Mouse (Mus musculus): ENCODE data around the gene Vmn1r208. TPM values are rescaled to one million over a fixed set of nuclear protein-coding genes. Genes with fewer than 3 reads are reported as not detected.
"Not testable (repeated sequence)": the region's sequence is repeated elsewhere in the genome, so short reads cannot be mapped to it uniquely, and the experiment has no call there.

Vmn1r208 gene
- total RNA-seq (2014; fragmentation: Nextera tagmentation) (not detected in 2 replicates), total RNA-seq (2017) (0.17 and 0.22 TPM in 2 replicates), polyA plus RNA-seq (2012) (not detected in 2 replicates)

DNA sequence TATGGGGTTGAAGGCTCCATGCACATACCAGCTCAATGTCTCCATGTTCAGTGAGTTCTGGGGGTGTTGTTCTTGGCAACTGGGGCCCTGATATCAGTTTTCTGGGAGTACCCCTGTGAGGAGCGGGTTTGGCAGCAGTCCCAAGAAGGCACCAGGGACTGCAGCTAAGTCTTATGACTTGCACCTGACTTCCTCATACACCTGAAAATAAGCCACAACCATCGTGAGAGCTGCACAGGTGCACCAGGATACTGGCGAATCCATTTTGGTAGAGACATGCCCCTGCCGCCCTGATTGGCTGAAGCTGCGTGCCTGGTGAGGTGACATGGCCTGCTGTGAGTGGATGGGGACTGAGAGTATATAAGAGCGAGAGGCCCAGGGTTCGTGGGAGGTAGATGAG, at the start of gene Vmn1r208:
TSS of gene Vmn1r208 (minus strand) at position 101 of the 400 bp plus-strand sequence.
- not testable (repeated sequence) for H3K4me3 ChIP-seq (ENCODE audit: low read depth, low read length); DNase-seq (ENCODE audit: low spot score); ATAC-seq (ENCODE audit: extremely low read depth, insufficient number of reproducible peaks, low FRiP score, poor library complexity, severe bottlenecking); H3K9me3 ChIP-seq (replicated peaks); H3K36me3 ChIP-seq (replicated peaks); H3K27me3 ChIP-seq (ENCODE audit: insufficient read depth, low read length); H3K4me1 ChIP-seq (ENCODE audit: insufficient read depth, low read depth, low read length)

DNA sequence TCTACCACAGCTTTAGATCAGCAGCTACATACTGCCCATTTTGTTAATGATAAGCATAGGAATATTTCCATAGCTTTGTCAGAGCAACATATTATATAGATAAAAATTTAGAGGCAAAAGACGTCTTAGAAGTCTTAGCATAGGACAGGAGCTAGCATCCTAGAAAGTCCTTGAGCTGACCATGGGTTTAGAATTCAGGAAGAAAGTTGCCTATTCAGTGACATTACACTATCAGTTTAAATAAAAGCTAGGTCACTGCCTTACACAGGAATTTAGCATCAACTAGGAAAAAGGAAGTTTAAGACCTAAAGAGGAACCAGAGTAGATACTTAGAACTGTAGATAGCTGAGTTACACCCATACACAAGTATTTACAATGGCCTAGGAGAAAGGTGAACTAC, 44.4 kb upstream of the Vmn1r208 start:
- ATAC-seq (ENCODE audit: extremely low read depth, insufficient number of reproducible peaks, low FRiP score, poor library complexity, severe bottlenecking); H3K9me3 ChIP-seq (replicated peaks); H3K4me3 ChIP-seq (ENCODE audit: low read depth, low read length); H3K36me3 ChIP-seq (replicated peaks); H3K4me1 ChIP-seq (ENCODE audit: insufficient read depth, low read depth, low read length); DNase-seq (ENCODE audit: low spot score); H3K27me3 ChIP-seq (ENCODE audit: insufficient read depth, low read length): not testable (repeated sequence)

DNA sequence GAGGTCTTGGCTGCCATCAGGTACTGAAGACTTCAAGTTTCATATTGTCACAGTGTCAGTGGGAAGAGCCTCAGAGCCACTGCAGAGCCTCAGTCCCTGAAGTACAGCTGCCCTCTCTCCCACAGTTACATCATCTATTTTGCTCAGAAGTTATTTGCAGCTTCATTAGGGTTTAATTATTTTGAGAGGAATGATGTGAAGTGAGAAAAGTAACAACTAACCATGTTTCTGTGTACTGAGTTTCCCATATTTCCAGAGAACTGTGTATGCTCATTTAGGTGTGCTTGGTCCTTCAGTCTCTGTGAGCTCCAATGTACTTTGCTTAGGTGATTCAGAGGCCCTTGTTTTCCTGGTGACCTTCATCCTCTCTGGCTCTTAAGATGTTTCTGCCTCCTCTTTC, 32.4 kb upstream of the Vmn1r208 start, which contains the start of gene Vmn1r209:
TSS of gene Vmn1r209 (minus strand) at position 101 of the 400 bp plus-strand sequence.
- not testable (repeated sequence) for H3K27me3 ChIP-seq (ENCODE audit: insufficient read depth, low read length); H3K9me3 ChIP-seq (replicated peaks); H3K4me1 ChIP-seq (ENCODE audit: insufficient read depth, low read depth, low read length); ATAC-seq (ENCODE audit: extremely low read depth, insufficient number of reproducible peaks, low FRiP score, poor library complexity, severe bottlenecking); H3K4me3 ChIP-seq (ENCODE audit: low read depth, low read length); H3K36me3 ChIP-seq (replicated peaks); DNase-seq (ENCODE audit: low spot score)

DNA sequence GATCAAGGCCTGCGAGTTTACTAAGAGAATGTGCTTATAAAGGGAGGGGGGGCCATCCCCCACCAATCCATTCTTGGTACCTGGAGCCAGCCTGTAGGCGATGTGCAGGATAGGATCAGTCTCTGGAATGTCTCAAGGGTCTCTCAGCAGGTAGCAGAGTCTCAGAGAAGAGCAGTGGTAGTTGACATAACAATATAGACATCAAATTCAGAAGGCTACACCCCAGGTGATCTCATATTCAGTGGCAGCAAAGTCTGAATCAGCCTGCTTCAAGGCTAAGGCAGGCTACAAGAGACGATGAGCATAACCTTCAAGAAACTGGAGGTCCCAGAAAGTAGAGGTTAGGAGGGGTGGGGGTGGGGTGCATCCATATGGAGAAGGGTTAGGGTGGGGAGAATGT, 10.9 kb upstream of the Vmn1r208 start:
- H3K4me3 ChIP-seq (ENCODE audit: low read depth, low read length); H3K36me3 ChIP-seq (replicated peaks); DNase-seq (ENCODE audit: low spot score); H3K9me3 ChIP-seq (replicated peaks); H3K4me1 ChIP-seq (ENCODE audit: insufficient read depth, low read depth, low read length); H3K27me3 ChIP-seq (ENCODE audit: insufficient read depth, low read length); ATAC-seq (ENCODE audit: extremely low read depth, insufficient number of reproducible peaks, low FRiP score, poor library complexity, severe bottlenecking): not testable (repeated sequence)

DNA sequence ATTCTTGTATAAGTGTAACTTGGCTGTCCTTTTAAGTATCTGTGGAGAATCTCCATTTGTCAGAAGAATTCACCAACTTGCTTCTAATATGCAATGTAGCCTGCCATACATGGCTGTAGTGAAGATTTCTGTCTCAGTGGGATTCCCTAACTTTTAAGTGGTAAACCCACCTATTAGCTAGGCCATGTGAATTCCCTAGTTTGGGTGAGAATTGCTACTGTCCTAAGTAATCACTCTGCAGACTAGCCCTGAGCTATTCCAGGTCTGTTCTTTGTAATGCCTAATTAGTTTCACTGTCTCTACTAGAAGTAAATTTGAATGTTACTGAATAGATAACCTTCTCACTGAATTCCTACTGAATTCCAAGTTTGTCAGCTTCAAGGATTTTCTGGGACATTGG, 7.0 kb upstream of the Vmn1r208 start:
- H3K4me3 ChIP-seq (ENCODE audit: low read depth, low read length); H3K9me3 ChIP-seq (replicated peaks); ATAC-seq (ENCODE audit: extremely low read depth, insufficient number of reproducible peaks, low FRiP score, poor library complexity, severe bottlenecking); H3K36me3 ChIP-seq (replicated peaks); H3K27me3 ChIP-seq (ENCODE audit: insufficient read depth, low read length); H3K4me1 ChIP-seq (ENCODE audit: insufficient read depth, low read depth, low read length); DNase-seq (ENCODE audit: low spot score): not testable (repeated sequence)

DNA sequence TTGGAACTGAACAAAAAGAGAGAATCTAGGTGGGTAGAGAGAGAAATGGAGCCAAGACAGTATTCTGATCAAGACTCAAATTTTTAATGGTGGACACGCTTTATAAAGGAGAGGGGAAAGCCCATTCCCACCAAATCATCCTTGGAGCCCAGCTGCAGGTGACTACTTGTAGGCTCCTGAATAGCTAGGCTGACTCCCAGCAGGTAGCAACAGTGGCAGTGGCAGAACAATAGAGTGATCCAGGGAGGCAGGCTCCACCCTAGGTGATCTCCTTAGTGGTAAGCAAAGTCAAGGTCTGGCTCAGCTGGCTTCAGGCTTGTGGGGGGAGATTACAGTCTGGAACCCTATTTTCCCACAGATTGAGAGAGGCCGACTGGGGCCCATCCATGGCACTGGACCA, 5.6 kb downstream of the Vmn1r208 start:
- not testable (repeated sequence) for ATAC-seq (ENCODE audit: extremely low read depth, insufficient number of reproducible peaks, low FRiP score, poor library complexity, severe bottlenecking); H3K4me1 ChIP-seq (ENCODE audit: insufficient read depth, low read depth, low read length); H3K36me3 ChIP-seq (replicated peaks); H3K9me3 ChIP-seq (replicated peaks); H3K4me3 ChIP-seq (ENCODE audit: low read depth, low read length); H3K27me3 ChIP-seq (ENCODE audit: insufficient read depth, low read length); DNase-seq (ENCODE audit: low spot score)

DNA sequence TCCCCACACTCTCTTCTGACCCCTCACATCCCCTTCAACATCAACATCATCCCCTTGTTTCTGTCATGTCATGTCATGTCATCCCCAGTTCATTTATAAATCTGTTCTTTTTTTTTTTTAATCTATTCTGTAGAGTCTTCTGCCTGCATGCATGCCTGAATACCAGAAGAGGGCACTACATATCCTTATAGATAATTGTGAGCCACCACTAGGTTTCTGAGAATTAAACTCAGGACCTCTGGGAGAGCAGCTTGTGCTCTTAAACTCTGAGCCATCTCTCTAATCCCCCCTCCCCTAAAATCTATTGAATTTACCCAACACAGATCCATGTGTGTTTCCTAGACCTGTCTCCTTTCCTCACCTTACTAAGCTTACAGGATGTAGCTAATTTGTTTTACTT, 29.7 kb downstream of the Vmn1r208 start:
- TF ChIP-seq TAL1 (conservative IDR thresholded peaks at IDR 0.05; ENCODE audit: low read depth, low read length) (no peak), CTCF (IDR thresholded peaks at IDR 0.05; ENCODE audit: low read depth, low read length) (no peak), GATA2 (IDR thresholded peaks at IDR 0.05; ENCODE audit: borderline replicate concordance, low read depth, low read length) (no peak), POLR2AphosphoS5 (IDR thresholded peaks at IDR 0.05; ENCODE audit: insufficient replicate concordance, low read depth, low read length) (no peak), GATA1 (IDR thresholded peaks at IDR 0.05; ENCODE audit: borderline replicate concordance, low read length) (no peak)
- H3K9me3 ChIP-seq (replicated peaks) = no peaks in the 10 kb centered on the region
- ATAC-seq (ENCODE audit: extremely low read depth, insufficient number of reproducible peaks, low FRiP score, poor library complexity, severe bottlenecking) = no peak
- no peak for DNase-seq (ENCODE audit: low spot score)
- no peak overlapping the region for H3K4me3 ChIP-seq (ENCODE audit: low read depth, low read length)
- no peaks in the 10 kb centered on the region for H3K36me3 ChIP-seq (replicated peaks)
- no peaks in the 10 kb centered on the region for H3K4me1 ChIP-seq (ENCODE audit: insufficient read depth, low read depth, low read length)
- H3K27me3 ChIP-seq (ENCODE audit: insufficient read depth, low read length) = no peaks in the 10 kb centered on the region

DNA sequence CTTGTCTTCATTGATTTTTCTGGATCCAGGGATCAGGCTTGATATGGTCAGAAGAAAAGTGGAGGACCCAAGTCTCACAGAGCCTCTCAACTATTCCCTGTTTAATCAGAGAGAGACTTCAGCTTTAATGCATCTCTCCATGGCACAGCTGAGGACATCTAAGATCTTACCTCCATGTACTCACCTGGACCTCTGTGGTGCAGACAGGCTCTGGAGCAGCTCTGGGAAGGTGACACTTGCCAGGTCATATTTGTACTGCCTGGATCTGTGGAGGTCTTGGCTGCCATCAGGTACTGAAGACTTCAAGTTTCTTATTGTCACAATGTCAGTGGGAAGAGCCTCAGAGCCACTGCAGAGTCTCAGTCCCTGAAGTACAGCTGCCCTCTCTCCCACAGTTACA, 47.7 kb downstream of the Vmn1r208 start, which contains the start of gene Vmn1r207-ps:
TSS of gene Vmn1r207-ps (minus strand) at position 101 of the 400 bp plus-strand sequence.
- not testable (repeated sequence) for H3K9me3 ChIP-seq (replicated peaks); H3K4me1 ChIP-seq (ENCODE audit: insufficient read depth, low read depth, low read length); DNase-seq (ENCODE audit: low spot score); H3K27me3 ChIP-seq (ENCODE audit: insufficient read depth, low read length); H3K36me3 ChIP-seq (replicated peaks); H3K4me3 ChIP-seq (ENCODE audit: low read depth, low read length); ATAC-seq (ENCODE audit: extremely low read depth, insufficient number of reproducible peaks, low FRiP score, poor library complexity, severe bottlenecking)

Other genes with a start within 250 kb of the Vmn1r208 start
- gene Vmn1r204, start 224.2 kb downstream of the Vmn1r208 start, total RNA-seq (2014; fragmentation: Nextera tagmentation) = not detected in 2 replicates
- gene Vmn1r204, start 224.2 kb downstream of the Vmn1r208 start, total RNA-seq (2017) = 0.12 and 0.22 TPM in 2 replicates
- not detected in 2 replicates for gene Vmn1r204, start 224.2 kb downstream of the Vmn1r208 start, polyA plus RNA-seq (2012)
- gene Vmn1r205, start 184.4 kb downstream of the Vmn1r208 start, total RNA-seq (2014; fragmentation: Nextera tagmentation) = not detected in 2 replicates
- 0.11 TPM in 1 of 2 replicates, not detected in the other for gene Vmn1r205, start 184.4 kb downstream of the Vmn1r208 start, total RNA-seq (2017)
- not detected in 2 replicates for gene Vmn1r205, start 184.4 kb downstream of the Vmn1r208 start, polyA plus RNA-seq (2012)
- not detected in 2 replicates for gene Vmn1r206, start 153.1 kb downstream of the Vmn1r208 start, total RNA-seq (2014; fragmentation: Nextera tagmentation)
- 0.11 TPM in 1 of 2 replicates, not detected in the other for gene Vmn1r206, start 153.1 kb downstream of the Vmn1r208 start, total RNA-seq (2017)
- gene Vmn1r206, start 153.1 kb downstream of the Vmn1r208 start, polyA plus RNA-seq (2012) = not detected in 2 replicates
- gene Vmn1r207-ps, start 47.8 kb downstream of the Vmn1r208 start, total RNA-seq (2014; fragmentation: Nextera tagmentation) = not detected in 2 replicates
- 0.06 and 0.22 TPM in 2 replicates for gene Vmn1r207-ps, start 47.8 kb downstream of the Vmn1r208 start, total RNA-seq (2017)
- gene Vmn1r207-ps, start 47.8 kb downstream of the Vmn1r208 start, polyA plus RNA-seq (2012) = not detected in 2 replicates
- not detected in 2 replicates for gene Vmn1r209, start 32.3 kb upstream of the Vmn1r208 start, total RNA-seq (2014; fragmentation: Nextera tagmentation)
- gene Vmn1r209, start 32.3 kb upstream of the Vmn1r208 start, total RNA-seq (2017) = 0.06 and 0.22 TPM in 2 replicates
- gene Vmn1r209, start 32.3 kb upstream of the Vmn1r208 start, polyA plus RNA-seq (2012) = not detected in 2 replicates
- not detected in 2 replicates for gene Vmn1r210, start 53.9 kb upstream of the Vmn1r208 start, total RNA-seq (2014; fragmentation: Nextera tagmentation)
- gene Vmn1r210, start 53.9 kb upstream of the Vmn1r208 start, total RNA-seq (2017) = not detected in 2 replicates
- not detected in 2 replicates for gene Vmn1r210, start 53.9 kb upstream of the Vmn1r208 start, polyA plus RNA-seq (2012)
- gene Vmn1r211, start 80.2 kb upstream of the Vmn1r208 start, total RNA-seq (2014; fragmentation: Nextera tagmentation) = not detected in 2 replicates
- 0.11 and 0.12 TPM in 2 replicates for gene Vmn1r211, start 80.2 kb upstream of the Vmn1r208 start, total RNA-seq (2017)
- not detected in 2 replicates for gene Vmn1r211, start 80.2 kb upstream of the Vmn1r208 start, polyA plus RNA-seq (2012)
- gene Vmn1r212, start 106.8 kb upstream of the Vmn1r208 start, total RNA-seq (2014; fragmentation: Nextera tagmentation) = not detected in 2 replicates
- not detected in 2 replicates for gene Vmn1r212, start 106.8 kb upstream of the Vmn1r208 start, total RNA-seq (2017)
- gene Vmn1r212, start 106.8 kb upstream of the Vmn1r208 start, polyA plus RNA-seq (2012) = not detected in 2 replicates
- gene Vmn1r213, start 230.3 kb upstream of the Vmn1r208 start, total RNA-seq (2014; fragmentation: Nextera tagmentation) = not detected in 2 replicates
- 0.12 and 0.33 TPM in 2 replicates for gene Vmn1r213, start 230.3 kb upstream of the Vmn1r208 start, total RNA-seq (2017)
- gene Vmn1r213, start 230.3 kb upstream of the Vmn1r208 start, polyA plus RNA-seq (2012) = not detected in 2 replicates

Measured in G1E (cell line).